Mouse (Mus musculus) lung, postnatal 0 days (tissue): ENCODE results near the gene Rcbtb1.

ENCODE experiments used
- CTCF ChIP-seq: IDR thresholded peaks from 2 replicates; pipeline ENCODE4 v1.5.1; 2016; ENCODE audit warnings: antibody characterized with exemption, mild to moderate bottlenecking
- EP300 ChIP-seq: IDR thresholded peaks from 2 replicates; pipeline ENCODE4 v1.6.1; 2016; ENCODE audit warnings: antibody characterized with exemption, mild to moderate bottlenecking, control low read depth

DNA sequence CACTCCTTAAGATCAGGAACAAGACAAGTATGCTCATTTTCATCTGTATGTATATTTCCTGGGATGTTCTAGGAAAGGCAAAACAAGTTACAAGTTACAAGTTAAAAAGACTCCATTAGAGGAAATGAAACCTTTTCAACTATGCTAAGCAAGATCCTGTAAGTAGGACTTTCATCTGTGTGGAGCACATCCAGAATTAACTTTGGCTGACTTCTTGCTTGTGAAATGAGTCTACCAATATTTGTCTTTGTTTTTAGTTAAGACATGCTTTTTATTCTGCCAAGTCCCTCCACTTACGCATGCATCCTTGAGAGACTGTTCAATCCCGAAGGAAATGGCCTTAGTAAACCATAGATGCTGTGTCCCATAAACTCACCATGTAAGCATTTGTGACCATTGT, 14.9 kb upstream of the Rcbtb1 start:
- TF ChIP-seq CTCF (no peak), EP300 (no peak)
